Mouse (Mus musculus): ENCODE data around the gene Thsd7b. TPM values are rescaled to one million over a fixed set of nuclear protein-coding genes. Genes with fewer than 3 reads are reported as not detected.
A peak's percentile ranks its signal among the peaks of the same experiment; 100 is the strongest.
"Not testable (repeated sequence)": the region's sequence is repeated elsewhere in the genome, so short reads cannot be mapped to it uniquely, and the experiment has no call there.

The Thsd7b gene
- total RNA-seq, 2 experiments from 2014 or later, result 0.07 to 0.28 TPM

DNA sequence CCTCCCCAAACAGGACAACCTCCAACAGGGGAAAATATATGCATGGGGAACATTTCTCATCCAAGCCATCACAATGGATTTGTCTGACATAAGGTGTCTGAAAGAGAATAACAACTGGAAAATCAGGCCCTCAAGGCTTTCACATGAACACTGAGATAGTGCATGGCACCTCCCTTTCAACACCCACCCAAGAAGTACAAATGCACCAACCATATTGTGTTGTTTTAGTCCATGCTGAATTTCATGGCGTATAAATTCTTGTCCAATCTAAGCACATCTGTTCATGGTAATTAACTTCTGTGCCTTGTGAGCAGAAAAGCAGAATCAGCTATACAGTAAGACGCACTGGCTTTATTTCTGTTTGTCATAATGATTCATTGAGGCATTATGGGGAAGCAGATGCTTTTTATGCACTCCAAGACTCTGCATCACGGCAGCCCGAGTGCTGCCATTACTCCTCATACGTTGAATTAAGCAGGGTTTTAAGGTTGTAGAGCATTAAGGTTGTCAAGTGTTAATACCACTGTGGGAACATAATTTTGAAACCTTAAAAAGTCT lies 577.0 kb downstream of the Thsd7b start:
- no peak for DNase-seq

DNA sequence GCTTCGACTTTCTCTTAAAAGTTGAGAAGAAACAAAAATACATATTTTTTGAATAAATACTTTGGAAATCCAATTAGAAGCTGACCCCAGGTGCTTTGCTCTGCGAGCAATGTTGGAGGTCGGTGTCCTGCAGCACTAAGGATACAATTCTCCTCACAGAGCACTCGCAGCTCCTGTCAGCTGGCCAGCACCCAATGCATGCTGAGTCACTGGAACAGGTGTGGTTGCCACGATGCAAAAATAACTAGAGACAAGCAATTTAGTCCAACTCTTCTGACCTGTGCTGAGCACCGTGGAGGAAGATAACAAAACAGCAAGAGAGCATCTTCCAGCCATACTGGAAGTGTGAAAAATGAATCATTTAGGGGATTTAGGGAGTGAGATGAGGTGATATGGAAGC lies 594.6 kb downstream of the Thsd7b start:
- DNase-seq, result peak; percentile 5

DNA sequence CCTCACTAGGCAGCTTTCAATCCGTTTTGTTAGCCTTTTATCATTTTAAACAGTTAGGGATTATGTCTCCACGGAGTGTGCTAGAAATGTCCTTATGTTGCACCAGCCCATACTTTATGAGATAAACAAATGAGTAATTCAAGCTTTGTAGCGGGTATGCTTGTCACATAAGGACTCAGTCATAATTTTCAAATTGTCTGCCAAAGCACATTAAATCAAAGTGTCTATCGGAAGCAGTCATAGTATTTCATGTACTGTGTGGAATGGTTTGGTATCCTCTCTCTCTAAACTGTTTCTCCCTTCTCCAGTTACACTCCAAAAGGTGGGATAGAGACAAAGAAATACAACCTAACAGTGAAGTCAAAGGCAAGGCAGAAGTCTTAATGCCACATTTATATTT lies 601.3 kb downstream of the Thsd7b start:
- no peak for DNase-seq

DNA sequence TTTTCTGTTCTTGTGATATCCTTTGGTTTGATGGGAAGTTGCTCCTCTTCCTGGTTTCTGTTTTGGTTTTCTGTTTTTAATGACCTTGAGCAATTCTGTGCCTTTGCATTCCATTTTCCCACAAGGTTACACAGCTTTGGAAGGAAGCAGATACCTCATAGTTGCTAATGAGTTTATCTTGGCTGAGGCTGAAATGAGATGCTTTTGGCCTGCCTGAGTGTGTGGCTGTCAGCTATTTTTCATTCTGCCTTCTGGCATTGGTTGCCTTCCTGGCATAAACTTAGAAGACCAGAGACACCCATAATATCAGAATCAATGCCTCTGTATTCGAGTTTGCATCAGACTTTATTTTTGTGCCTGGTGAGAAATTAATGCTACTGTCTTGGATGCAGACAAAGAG lies 614.8 kb downstream of the Thsd7b start:
- peak; percentile 0 to 1 for DNase-seq

DNA sequence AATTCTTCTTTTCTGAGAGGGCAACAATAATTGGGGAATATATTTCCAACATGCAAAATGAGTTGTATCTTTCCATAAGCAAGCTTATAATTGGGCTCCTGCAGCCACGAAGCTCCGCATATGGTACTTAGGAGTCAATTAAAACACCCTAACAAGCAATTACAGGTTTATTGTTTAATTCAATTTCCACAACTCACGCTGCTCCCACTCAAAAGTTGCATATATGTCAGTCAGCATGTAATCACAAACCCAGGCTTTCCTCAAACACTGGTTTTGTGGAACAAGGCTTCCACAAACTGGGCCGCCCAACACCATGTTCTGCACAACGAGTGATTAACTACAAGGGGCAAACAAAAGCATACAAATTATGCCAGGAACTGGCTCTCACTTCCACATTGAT lies 625.0 kb downstream of the Thsd7b start:
- no peak for DNase-seq

DNA sequence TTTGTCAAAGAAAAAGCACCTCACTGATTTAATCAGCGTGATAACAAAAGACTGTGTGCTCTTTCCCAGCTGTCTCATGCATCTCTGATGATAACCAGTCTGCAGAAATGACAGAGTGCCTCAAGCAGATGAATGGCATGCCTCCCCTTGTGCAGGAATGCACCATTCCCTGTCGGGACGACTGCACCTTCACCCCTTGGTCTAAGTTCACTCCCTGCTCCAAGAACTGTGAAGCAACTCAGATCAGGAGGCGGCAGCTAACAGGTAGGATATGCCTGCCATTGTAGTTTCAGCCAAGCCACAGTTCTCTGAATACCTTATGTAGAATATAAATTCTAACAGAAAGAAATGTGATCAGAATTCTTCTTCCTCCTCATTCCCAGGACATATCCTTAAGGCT lies 642.4 kb downstream of the Thsd7b start:
- no peak for DNase-seq

DNA sequence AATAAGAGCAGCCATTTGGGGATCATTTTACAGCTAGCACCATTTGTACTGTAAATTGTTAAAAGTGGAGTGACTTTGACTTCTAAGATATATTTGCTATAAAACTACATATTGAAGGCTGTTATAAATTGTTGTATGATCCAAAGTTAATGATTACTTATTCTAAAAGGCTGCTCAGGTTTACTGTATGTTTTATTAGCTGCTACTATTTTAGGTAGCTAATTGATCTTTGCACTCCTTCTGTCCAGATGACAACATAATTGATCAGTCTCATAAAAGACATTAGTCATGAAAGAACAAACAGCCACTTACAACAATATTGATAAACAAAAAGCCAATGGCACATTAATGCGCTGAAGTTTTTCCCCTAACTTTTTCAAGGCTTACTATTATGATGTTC lies 644.5 kb downstream of the Thsd7b start:
- DNase-seq, result no peak

DNA sequence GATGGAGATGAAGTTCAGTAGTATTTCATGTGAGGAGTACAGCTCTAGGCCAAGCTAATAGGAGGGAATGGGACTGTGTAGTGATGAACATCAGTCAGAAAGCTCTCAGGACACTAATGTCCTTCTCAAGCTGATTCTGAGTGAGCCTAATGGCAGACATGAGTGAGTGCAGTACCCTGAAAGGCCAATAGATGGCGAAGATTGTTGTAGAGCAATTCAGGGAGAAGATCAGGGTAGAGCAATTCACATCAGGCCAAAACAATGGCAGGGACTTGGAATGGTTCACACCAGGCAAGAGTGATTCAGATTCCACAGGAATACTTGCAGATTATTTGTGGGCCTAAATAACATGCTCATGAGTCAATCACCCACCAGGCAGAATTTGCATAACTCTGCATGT lies 646.3 kb downstream of the Thsd7b start:
- peak in 1 of 2 experiments; percentile 21 for DNase-seq

DNA sequence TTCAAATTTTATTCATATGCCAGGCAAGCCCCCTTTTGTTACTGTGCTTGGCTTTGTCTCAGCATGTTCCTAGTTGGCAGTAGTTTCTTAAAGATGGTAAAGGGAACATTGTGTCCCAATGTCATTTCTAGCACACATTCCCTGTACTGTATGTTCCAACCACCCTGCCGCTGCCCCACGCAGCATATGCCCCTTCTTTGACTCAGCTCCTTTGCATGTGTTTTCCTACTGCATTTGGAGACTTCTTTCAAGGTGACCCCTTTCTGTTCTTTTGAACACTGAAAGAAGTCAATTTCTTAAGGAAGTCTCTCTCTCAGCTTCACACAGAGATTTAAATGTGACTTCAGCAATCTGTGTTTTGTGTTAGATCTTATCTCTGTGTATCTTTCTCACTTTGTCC lies 657.9 kb downstream of the Thsd7b start:
- no peak for DNase-seq

DNA sequence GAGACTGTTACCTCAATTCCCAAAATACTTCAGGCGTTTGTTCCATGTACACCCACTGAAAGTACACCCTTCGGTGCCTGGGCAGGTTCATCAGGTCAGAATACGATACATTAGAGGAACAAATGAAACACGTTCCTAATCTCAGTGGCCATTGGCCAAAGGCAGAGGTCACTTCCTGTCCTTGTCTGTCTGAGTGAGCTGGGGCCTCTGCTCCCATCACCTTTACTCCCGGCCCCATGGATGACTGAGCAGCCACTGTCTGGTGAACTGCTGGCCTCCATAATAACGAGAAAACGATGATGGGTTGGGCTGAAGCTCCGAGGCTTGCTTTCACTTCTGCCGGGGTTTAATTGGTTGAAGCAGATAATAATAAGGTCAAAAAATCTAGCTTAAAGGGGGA lies 670.0 kb downstream of the Thsd7b start:
- DNase-seq, result no peak

DNA sequence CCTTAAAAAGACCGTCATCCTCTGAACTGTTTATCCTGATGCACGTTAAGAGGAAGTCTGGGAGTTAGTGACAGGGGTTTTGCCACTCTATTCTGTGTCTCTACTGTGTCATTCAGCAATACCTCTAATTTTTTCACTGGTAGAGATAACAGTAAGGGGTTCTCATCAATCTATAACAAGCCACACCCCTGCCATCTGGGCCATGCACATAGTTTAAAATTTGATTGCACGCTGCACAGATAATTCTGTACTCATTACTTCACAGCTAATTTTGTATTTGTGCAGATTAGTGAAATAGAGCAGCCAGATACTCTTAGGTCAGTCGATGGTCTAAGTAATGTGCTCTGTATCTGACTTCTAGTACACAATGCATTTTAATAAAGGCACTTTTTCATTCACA lies 673.9 kb downstream of the Thsd7b start:
- DNase-seq, result no peak

DNA sequence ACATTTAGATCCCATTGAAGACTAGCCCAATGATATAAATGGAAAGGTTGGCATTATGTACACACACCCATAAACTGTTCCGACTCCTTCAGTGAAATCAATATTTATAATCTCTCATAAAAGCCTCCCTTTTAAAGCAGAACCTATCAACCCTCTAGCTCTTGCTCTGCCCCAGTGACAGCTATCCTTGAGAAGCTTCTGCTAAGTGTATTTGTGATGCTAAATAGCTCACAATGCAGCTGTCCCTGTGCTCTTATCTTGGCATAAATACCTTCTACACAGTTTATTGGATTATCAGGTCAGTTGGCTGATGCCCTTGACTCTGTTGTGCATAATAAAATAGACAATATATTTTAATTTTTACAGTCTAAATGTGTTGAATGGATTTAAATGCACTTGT lies 682.4 kb downstream of the Thsd7b start:
- no peak for DNase-seq

DNA sequence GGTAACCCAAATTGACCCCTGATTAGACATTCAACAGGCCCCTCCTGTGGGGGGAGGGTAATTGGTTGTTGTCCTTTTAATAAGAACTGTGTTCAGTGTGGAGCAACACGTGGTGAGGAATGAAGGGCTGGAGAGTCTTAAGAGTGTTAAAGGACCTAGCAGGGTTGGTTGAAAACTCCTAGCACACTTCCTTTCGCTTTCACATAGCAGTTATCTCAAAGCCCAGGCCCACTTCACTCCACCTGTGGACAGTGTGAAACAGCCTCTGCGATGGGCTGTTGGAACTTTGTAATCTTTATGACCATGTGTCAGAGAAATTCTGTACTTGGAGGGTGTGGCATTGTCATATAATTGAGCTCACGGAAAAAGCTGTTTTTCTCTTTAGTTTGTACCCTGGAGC lies 683.5 kb downstream of the Thsd7b start:
- DNase-seq, result no peak

DNA sequence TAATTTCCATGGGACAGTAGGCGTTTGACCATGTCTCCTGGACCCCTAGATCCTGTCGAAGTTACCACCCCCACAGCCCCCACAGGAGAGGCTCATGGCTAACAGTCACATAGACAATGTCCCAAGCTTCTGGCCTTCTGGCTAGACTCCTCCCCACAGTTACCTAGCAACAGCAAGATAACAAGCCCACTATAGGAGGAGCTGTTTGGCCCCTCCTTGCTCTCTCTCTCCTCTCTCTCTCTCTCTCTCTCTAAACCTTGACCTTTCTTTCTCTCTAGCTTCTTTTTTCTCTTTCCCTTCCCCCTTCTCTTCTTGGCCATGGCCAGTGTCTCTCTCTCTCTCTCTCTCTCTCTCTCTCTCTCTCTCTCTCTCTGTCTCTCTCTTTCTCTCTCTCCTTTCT lies 686.2 kb downstream of the Thsd7b start:
- DNase-seq, result not testable (repeated sequence)

DNA sequence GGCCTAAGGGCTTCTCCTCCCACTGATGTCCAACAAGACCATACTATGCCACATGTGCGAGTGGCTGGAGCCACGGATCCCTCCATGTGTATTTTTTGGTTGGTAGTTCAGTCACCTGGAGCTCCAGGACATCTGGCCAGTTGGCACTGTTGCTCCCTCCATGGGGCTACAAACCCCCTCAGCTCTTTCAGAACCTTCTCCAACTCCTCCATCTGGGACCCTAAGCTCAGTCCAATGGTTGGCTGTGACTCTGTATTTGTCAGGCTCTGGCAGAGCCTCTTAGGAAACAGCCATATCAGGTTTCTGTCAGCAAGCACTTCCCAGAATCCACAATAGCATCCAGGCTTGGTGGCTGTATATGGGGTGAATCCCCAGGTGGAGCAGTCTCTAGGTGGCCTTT lies 690.1 kb downstream of the Thsd7b start:
- DNase-seq, result no peak

DNA sequence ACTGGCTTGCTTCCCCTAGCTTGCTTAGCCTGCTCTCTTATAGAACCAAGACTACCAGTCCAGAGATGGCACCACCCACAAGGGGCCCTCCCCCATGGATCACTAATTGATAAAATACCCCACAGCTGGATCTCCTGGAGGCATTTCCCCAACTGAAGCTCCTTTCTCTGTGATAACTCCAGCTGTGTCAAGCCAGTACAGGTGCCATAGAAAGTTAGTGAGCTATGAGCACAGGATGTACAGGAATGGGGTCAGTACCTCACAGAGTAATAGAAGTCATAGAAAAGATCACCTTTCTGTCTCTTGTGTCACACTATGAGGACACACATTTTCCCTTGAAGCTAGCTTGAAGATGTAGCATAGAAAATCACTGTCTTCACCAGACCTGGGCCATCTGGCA lies 716.1 kb downstream of the Thsd7b start:
- DNase-seq, result not testable (repeated sequence)

DNA sequence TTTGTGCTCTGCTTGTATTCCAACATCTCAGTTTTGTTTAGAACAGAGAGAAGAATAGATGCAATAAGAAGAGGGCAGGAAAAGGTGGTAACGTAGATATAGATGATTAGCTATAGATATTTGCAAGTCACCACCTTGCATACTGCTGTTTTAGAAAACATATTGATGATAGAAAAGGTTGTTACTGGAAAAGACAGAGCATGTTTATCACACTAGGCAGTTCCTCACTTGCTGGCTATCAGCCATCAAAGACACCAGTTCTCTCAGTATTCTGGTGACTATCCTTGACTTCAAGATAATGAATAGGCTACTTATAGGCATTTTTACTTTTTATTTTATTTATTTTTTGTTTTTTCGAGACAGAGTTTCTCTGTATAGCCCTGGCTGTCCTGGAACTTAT lies 717.7 kb downstream of the Thsd7b start:
- DNase-seq, result no peak

DNA sequence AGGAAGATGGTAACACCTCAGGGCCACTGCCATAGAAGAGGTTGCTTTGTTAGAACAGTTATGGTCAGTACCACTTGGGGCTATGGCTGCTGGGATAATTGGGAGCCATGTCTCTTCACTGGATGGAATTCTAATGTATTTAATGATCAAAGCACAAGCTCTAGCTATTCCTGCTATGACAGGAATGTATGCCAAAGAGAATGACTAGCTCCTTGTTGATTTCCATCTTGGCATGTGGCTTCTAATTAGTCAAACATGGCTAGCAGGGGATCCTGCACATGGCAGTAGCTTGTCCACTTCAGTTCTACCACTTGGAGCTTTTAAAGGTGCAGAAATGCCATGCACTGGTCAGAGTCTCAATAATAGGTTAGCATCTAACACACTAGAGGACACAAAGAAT lies 781.9 kb downstream of the Thsd7b start:
- DNase-seq, result no peak

DNA sequence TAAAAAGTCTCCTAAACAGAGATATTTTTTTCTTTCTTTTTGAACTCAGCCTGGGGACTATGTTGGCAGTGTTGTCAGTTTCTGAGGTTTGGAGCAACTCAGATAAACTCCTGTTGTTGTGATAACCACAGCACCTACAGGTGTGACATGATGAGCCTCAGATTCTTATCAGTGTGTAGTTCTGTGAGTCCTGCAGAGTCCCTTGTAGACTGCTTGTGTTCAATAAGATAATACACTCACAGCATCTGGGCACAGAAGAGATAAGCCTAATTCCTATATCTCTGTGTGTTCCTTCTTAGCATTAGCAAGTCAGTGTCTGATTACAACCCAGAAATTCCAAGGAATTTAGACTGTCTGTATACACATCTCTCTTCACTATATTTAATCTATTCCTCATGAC lies 789.0 kb downstream of the Thsd7b start:
- no peak for DNase-seq

DNA sequence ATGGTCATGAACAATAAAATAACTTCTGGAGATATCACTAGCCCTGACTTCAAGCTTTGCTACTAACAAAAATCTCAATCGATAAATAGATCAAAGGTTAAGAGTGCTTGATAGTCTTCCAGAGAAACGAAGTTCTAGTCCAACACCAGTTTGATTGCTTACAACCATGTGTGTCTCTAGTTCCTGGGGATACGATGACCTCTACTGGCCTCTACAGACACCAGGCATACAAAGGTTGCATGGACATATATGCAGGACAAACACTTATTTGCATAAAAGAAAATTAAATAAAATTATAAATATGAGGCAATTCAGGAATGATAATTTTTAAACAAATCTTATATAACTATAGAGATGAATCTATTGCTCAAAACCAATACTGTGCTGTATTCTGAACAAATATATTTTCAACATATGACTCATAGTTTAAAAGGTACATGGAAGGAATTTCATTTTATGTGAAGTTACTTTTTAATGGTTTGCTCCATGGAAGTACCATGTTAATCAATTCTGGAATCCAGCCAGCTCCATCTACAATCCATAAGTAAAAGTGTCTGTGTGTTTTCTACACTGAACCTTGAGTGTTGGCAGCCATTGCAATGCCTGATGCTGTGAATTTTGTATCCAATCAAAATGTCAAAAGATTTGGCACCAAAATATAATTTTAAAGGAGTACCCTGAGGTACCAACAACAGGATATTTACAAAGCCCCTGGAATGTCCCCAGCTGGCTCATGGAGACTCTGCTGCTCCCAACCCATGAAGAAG lies 793.3 kb downstream of the Thsd7b start:
- no peak for DNase-seq

DNA sequence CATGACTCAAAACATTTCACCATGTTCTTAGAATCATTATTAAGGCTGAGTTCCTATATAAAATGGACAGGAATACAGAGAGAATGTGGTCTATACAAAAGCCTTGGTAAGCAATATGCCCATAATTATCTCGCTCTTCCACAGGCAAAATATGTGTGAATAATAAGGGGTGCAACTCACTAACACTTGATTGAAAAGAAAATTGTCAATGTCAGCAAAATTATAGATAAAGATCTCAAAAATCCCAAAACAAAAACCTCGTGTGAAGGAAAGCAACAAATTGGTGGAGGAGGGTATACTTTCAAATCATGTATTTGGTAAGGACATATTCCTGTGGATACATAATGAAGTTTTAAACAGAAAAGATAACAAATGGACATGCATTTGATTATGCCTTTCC lies 810.7 kb downstream of the Thsd7b start:
- DNase-seq, result no peak

DNA sequence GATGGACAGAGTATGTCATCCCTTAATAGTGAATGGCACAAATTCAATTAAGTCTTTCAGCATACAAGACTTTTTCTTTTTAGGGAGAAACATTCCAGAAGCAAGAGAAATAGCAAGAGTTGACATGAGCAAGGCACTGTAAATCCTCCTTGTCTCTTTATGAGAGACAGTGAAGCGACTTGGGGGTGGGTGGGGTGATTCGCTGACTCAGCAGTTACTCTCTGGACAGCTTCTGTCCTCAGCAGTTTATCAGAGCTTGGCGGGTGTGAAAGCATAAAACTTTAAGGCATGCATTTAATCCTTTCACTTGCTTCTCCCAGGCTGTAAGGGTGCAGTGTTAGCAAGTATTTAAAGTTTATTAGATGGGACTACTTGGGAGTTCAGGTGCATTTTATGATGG lies 812.1 kb downstream of the Thsd7b start:
- no peak for DNase-seq

DNA sequence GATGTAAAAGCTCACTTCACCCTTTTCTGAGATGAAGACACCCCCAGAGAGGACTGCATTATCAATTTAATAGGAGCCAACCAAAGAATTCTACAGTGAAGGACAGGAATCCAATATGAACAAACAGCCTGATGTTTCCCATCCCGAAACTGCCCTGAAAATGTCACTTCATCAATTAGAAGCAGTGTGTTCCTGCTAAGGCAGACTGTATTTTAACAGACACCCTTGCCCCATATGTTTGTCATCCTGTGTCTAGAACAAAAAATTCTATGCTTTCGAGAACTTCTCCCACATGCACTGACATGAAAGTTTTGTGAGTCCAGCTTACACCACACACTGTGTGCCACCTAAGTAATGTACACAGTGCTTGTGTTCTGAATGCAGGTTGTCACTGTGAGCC lies 812.8 kb downstream of the Thsd7b start:
- no peak for DNase-seq

DNA sequence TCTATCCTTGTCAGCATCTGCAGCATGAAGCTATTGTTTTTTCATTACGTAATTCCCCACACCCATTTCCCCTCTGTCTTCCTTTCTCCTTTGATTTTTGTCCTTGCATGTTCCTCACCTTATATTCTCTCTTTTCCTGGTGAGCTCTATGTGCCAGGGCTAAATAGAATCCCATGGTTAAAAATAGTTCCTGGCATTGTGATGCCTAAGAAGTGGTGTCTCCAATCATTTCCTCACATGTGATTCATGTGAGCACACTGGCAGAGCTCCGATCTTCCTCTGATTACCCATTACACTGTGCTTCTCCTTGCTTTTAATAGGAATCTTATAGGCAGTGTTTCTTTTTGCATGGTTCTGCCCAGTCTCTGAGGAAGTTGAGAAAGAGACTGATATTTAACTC lies 826.1 kb downstream of the Thsd7b start:
- peak; percentile 27 to 31 for DNase-seq
